Mouse (Mus musculus) forebrain, postnatal 0 days (tissue): ENCODE data around the gene Vmn1r203. TPM values are rescaled to one million over a fixed set of nuclear protein-coding genes. Genes with fewer than 3 reads are reported as not detected.
"Not testable (repeated sequence)": the region's sequence is repeated elsewhere in the genome, so short reads cannot be mapped to it uniquely, and the experiment has no call there.

Experiments used
- ATAC-seq: fragments of 200-750 bp; cut with Nextera tagmentation; 2 replicates; pipeline ENCODE4 v1.8.0; 2017; ENCODE audit warnings: mild to moderate bottlenecking, moderate library complexity
- DNase-seq: peaks from one replicate; pipeline ENCODE4 v3.0.0-alpha.2; 2015
- H3K27ac ChIP-seq: fragments of 300-500 bp; sonication (generic); 2 replicates; pipeline ENCODE4 v1.5.1; 2014; ENCODE audit warnings: low read depth, mild to moderate bottlenecking, antibody characterized with exemption, low read length, moderate library complexity, mixed read lengths
- H3K27me3 ChIP-seq: fragments of 300-500 bp; sonication (generic); 2 replicates; pipeline ENCODE4 v1.6.1; 2014; ENCODE audit warnings: mild to moderate bottlenecking, low read length, mixed read lengths; ENCODE audit not compliant: insufficient read depth
- H3K36me3 ChIP-seq: fragments of 300-500 bp; sonication (generic); 2 replicates; pipeline ENCODE4 v1.6.1; 2014; ENCODE audit warnings: mild to moderate bottlenecking, moderate library complexity; ENCODE audit not compliant: insufficient read depth
- H3K4me1 ChIP-seq: fragments of 300-500 bp; sonication (generic); 2 replicates; pipeline ENCODE4 v1.6.1; 2014; ENCODE audit warnings: antibody characterized with exemption; ENCODE audit not compliant: insufficient read depth
- H3K4me2 ChIP-seq: fragments of 300-500 bp; sonication (generic); 2 replicates; pipeline ENCODE4 v1.6.1; 2014; ENCODE audit warnings: low read depth, mild to moderate bottlenecking, moderate library complexity
- H3K4me3 ChIP-seq: fragments of 300-500 bp; sonication (generic); 2 replicates; pipeline ENCODE4 v1.5.1; 2014; ENCODE audit warnings: low read depth, low read length, mixed read lengths
- H3K9ac ChIP-seq: fragments of 300-500 bp; sonication (generic); 2 replicates; pipeline ENCODE4 v1.6.1; 2014; ENCODE audit warnings: mild to moderate bottlenecking
- H3K9me3 ChIP-seq: fragments of 300-500 bp; sonication (generic); 2 replicates; pipeline ENCODE4 v1.6.1; 2016; ENCODE audit warnings: low read length
- CTCF ChIP-seq: sonication (generic); IDR thresholded peaks from 2 replicates; pipeline ENCODE4 v1.5.1; 2016; ENCODE audit warnings: antibody characterized with exemption, control low read depth, low read depth
- WGBS: fragments of 180-500 bp; shearing (Covaris S2); extraction: QIAGEN DNeasy Blood & Tissue Kit; methylation state at CpG from one replicate; pipeline ENCODE4 v1.1.7; 2014; 5-methylcytosine and 5-hydroxymethylcytosine counted together
- polyA plus RNA-seq: library from polyadenylated mRNA; unstranded; fragments of >200 nt; fragmentation: Nextera tagmentation; extraction: Ambion mirVana; gene quantifications from 2 replicates; pipeline ENCODE4 v1.2.1, GENCODE M21; 2015
- total RNA-seq: library from RNA; depleted of rRNA; stranded (reverse); fragments of >200 nt; gene quantifications from 2 replicates; pipeline ENCODE4 v1.2.3, GENCODE M21; 2014; rRNA removed

The Vmn1r203 gene
- total RNA-seq: not detected in 2 replicates
- not detected in 2 replicates for polyA plus RNA-seq

DNA sequence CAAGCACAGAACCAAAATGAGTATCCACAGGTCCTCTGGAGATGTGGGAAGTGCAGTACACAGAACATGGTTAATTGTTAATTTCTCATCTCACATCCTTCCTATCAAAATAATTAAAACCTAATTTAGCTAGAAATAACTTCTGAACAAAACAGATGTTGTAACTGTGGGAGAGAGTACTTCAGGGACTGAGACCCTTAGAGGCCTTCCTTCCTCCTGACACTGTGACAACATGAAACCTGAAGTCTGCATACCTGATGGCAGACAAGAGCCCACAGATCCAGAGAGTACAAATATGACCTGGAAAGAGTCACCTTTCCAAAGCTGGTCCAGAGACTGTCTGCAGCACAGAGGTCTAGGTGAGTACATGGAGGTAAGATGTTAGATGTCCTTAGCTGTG, at the start of gene Vmn1r203:
Vmn1r203 (plus strand) TSS at position 301 of the 400 bp plus-strand sequence.
- no peak for TF ChIP-seq CTCF
- H3K9ac ChIP-seq: no peak within 1 kb of the TSS
- no peak for ATAC-seq
- H3K4me3 ChIP-seq: no peak within 1 kb of the TSS
- H3K27ac ChIP-seq: no peak within 1 kb of the TSS
- H3K27me3 ChIP-seq: no peaks in the 10 kb centered on the region
- no peak within 1 kb of the TSS for H3K4me2 ChIP-seq
- H3K9me3 ChIP-seq: no peaks in the 10 kb centered on the region
- DNase-seq: no peak
- no peaks in the 10 kb centered on the region for H3K36me3 ChIP-seq
- H3K4me1 ChIP-seq: no peaks in the 10 kb centered on the region

DNA sequence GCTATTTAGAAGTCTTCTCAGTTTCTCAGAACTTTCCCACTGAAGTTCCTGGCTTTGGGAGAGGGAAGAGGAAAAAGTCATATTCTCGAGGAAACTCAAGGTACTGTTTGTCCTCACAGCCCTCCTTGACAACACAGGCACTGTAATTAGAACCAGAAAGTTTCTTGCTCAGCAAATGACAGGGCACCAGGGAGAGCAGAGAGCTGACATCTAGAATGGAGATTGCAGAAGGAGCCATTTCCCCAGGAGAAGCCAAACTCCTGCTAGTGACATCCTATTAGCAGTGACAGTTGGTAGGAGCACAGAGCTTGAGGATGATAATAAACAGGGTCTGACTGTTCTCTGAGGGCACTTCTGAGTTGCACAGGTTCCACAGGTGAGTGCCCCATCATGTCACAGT, 46.3 kb upstream of the Vmn1r203 start, which contains the start of gene Vmn1r201:
Vmn1r201 (plus strand) TSS at position 301 of the 400 bp plus-strand sequence.
- no peak for ATAC-seq
- H3K4me2 ChIP-seq: no peak within 1 kb of the TSS

DNA sequence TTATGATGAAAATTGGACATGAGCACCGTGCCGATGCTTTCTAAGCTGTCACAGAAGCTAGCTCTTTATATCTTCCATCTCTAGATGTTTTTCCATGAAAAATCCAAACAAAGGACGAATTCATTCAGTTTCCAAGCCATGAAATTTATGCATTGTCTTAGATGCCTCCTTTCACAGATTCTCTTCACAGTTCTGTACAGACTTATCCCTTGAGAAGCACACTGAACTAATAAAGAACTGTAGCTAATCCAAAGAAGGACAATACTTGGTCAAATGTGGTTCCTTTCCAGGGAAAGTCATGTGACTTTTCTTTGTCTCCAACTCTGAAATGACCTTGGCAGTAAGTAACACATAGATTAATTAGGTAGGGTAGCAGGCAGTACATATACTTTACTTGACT, 15.5 kb upstream of the Vmn1r203 start:
- WGBS: 71% methylated on average over 3 of the region's 3 CpGs
- no peak for TF ChIP-seq CTCF
- no peak overlapping the region for H3K27ac ChIP-seq
- H3K9me3 ChIP-seq: no peaks in the 10 kb centered on the region
- H3K36me3 ChIP-seq: no peaks in the 10 kb centered on the region
- H3K4me2 ChIP-seq: no peak overlapping the region
- no peak for ATAC-seq
- no peaks in the 10 kb centered on the region for H3K27me3 ChIP-seq
- H3K9ac ChIP-seq: no peak overlapping the region
- no peaks in the 10 kb centered on the region for H3K4me1 ChIP-seq
- no peak for DNase-seq
- H3K4me3 ChIP-seq: no peak overlapping the region

More for the DNA sequence above, 46.3 kb upstream of the Vmn1r203 start, which contains the start of gene Vmn1r201:
- 77% methylated on average over 1 of the region's 1 CpGs for WGBS
- Histone ChIP-seq H3K9me3 (no peaks in the 10 kb centered on the region), H3K36me3 (no peaks in the 10 kb centered on the region), H3K9ac (no peak within 1 kb of the TSS), H3K27ac (no peak within 1 kb of the TSS), H3K4me1 (no peaks in the 10 kb centered on the region), H3K4me3 (no peak within 1 kb of the TSS), H3K27me3 (no peaks in the 10 kb centered on the region)
- no peak for TF ChIP-seq CTCF
- no peak for DNase-seq

DNA sequence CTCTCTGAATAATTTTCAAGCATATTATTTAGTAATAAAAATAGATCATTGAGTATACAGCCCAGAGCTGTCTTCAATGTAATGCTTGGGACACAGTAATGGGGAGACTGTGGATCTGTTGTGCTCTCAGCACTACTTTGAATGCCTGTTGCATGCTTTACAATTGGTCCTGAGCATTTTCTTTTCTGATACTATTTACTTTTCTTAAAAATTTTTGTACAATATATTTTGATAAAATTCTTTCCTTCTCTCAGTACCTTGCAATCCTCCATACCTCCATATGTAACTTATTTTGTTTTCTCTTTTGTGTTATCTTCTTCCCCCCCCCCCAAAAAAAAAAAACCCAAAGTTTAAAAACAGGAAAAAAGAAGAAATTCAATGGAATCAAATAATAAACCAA, 12.6 kb upstream of the Vmn1r203 start, which contains the start of gene Vmn1r202:
Vmn1r202 (minus strand) TSS at position 101 of the 400 bp plus-strand sequence.
- no peak within 1 kb of the TSS for H3K27ac ChIP-seq
- TF ChIP-seq CTCF: no peak
- H3K4me2 ChIP-seq: no peak within 1 kb of the TSS
- no peaks in the 10 kb centered on the region for H3K4me1 ChIP-seq
- DNase-seq (no peak), ATAC-seq (no peak)
- H3K9ac ChIP-seq: no peak within 1 kb of the TSS
- H3K27me3 ChIP-seq: no peaks in the 10 kb centered on the region
- H3K4me3 ChIP-seq: no peak within 1 kb of the TSS
- H3K9me3 ChIP-seq: no peaks in the 10 kb centered on the region
- H3K36me3 ChIP-seq: no peaks in the 10 kb centered on the region

DNA sequence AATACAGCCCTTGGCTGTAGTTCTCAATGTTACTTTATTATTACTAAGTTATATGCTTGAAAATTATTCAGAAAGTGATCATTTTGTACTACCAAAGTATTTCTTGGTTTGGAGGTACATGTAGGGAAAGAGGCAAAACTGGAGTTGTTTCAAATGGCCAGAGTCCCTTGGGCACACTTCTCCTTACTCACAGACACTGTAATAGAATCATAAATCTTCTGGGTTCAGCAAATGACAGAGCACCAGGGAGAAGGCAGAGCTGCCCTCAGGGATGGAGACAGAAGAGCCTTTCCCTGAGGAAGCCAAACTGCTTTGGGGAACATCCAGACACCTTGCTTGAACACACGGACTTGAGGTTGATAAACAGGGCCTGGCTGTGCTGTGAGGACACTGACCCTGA, 35.0 kb downstream of the Vmn1r203 start, which contains the start of gene Vmn1r204:
Vmn1r204 (plus strand) TSS at position 301 of the 400 bp plus-strand sequence.
- ATAC-seq, H3K4me2 ChIP-seq, H3K9ac ChIP-seq, H3K9me3 ChIP-seq, H3K27me3 ChIP-seq, H3K4me3 ChIP-seq, H3K27ac ChIP-seq, H3K4me1 ChIP-seq, H3K36me3 ChIP-seq, DNase-seq: not testable (repeated sequence)
- 74% methylated on average over 1 of the region's 1 CpGs for WGBS

DNA sequence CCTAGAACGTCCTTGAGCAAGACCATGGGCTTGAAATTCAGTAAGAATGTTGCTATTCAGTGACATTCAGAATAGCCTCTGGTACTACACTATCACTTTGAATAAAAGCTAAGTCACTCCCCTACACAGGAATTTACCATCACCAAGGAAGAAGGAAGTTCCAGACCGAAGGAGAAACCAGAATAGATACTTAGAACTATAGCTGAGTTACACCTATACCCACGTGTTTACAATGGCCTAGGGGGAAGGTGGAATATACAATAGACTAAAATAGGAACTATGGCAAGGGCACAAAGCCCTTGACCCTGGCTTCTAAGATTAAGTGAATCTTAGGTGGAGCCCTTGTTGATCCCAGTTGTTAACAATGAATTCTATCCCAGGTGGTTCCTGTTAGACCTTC, 57.0 kb downstream of the Vmn1r203 start:
- H3K36me3 ChIP-seq, H3K4me3 ChIP-seq, H3K9me3 ChIP-seq, H3K27ac ChIP-seq, H3K4me1 ChIP-seq, ATAC-seq, H3K4me2 ChIP-seq, H3K9ac ChIP-seq, DNase-seq, H3K27me3 ChIP-seq: not testable (repeated sequence)
- 82% methylated on average over 3 of the region's 3 CpGs for WGBS

Other genes with a start within 250 kb of the Vmn1r203 start
- not detected in 2 replicates for gene Vmn1r195, start 247.6 kb upstream of the Vmn1r203 start, total RNA-seq
- not detected in 2 replicates for gene Vmn1r195, start 247.6 kb upstream of the Vmn1r203 start, polyA plus RNA-seq
- not detected in 2 replicates for gene Vmn1r196, start 228.2 kb upstream of the Vmn1r203 start, total RNA-seq
- not detected in 2 replicates for gene Vmn1r196, start 228.2 kb upstream of the Vmn1r203 start, polyA plus RNA-seq
- not detected in 2 replicates for gene Vmn1r197, start 193.5 kb upstream of the Vmn1r203 start, total RNA-seq
- not detected in 2 replicates for gene Vmn1r197, start 193.5 kb upstream of the Vmn1r203 start, polyA plus RNA-seq
- gene Vmn1r198, start 167.8 kb upstream of the Vmn1r203 start, total RNA-seq: not detected in 2 replicates
- gene Vmn1r198, start 167.8 kb upstream of the Vmn1r203 start, polyA plus RNA-seq: not detected in 2 replicates
- gene Vmn1r199, start 138.3 kb upstream of the Vmn1r203 start, total RNA-seq: not detected in 2 replicates
- not detected in 2 replicates for gene Vmn1r199, start 138.3 kb upstream of the Vmn1r203 start, polyA plus RNA-seq
- gene Vmn1r200, start 127.7 kb upstream of the Vmn1r203 start, total RNA-seq: not detected in 2 replicates
- gene Vmn1r200, start 127.7 kb upstream of the Vmn1r203 start, polyA plus RNA-seq: 0.16 TPM in 1 of 2 replicates, not detected in the other
- gene Vmn1r201, start 46.2 kb upstream of the Vmn1r203 start, total RNA-seq: not detected in 2 replicates
- not detected in 2 replicates for gene Vmn1r201, start 46.2 kb upstream of the Vmn1r203 start, polyA plus RNA-seq
- gene Vmn1r202, start 12.7 kb upstream of the Vmn1r203 start, total RNA-seq: not detected in 2 replicates
- gene Vmn1r202, start 12.7 kb upstream of the Vmn1r203 start, polyA plus RNA-seq: not detected in 2 replicates
- gene Vmn1r204, start 35.1 kb downstream of the Vmn1r203 start, total RNA-seq: not detected in 2 replicates
- gene Vmn1r204, start 35.1 kb downstream of the Vmn1r203 start, polyA plus RNA-seq: not detected in 2 replicates
- not detected in 2 replicates for gene Vmn1r205, start 74.9 kb downstream of the Vmn1r203 start, total RNA-seq
- gene Vmn1r205, start 74.9 kb downstream of the Vmn1r203 start, polyA plus RNA-seq: not detected in 2 replicates
- gene Vmn1r206, start 106.1 kb downstream of the Vmn1r203 start, total RNA-seq: not detected in 2 replicates
- not detected in 2 replicates for gene Vmn1r206, start 106.1 kb downstream of the Vmn1r203 start, polyA plus RNA-seq
- gene Vmn1r207-ps, start 211.5 kb downstream of the Vmn1r203 start, total RNA-seq: 0.05 TPM in 1 of 2 replicates, not detected in the other
- gene Vmn1r207-ps, start 211.5 kb downstream of the Vmn1r203 start, polyA plus RNA-seq: not detected in 2 replicates